Mouse (Mus musculus): Measurements from ENCODE around the gene Clec4n. TPM values are rescaled to one million over a fixed set of nuclear protein-coding genes. Genes with fewer than 3 reads are reported as not detected.

Gene Clec4n
- 5.1 TPM for polyA plus RNA-seq (2014; fragmentation: Illumina TruSeq; extraction: RNeasy Lipid Tissue Mini Kit (QIAGEN cat#74804); ENCODE audit: low read depth, low replicate concordance)

DNA sequence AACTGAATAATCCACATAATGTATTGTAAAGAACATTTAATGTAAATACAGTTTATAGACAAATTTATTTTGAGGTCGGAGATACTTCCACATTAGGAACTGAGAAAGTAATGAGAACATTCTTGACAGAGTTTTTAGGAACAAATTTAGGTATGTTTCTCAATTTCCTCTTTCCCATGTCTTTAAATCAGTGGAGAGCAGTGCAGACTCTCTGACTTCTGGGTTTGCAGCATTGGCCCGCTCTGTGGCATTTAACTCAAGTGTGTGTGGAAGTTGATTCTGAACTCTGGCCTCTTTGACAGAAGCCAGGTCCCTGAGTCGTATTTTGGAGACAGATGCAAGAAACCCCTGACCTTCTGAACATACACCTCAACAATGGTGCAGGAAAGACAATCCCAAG lies at the start of gene Clec4n:
TSS of gene Clec4n (plus strand) at position 200 of the 400 bp plus-strand sequence.

DNA sequence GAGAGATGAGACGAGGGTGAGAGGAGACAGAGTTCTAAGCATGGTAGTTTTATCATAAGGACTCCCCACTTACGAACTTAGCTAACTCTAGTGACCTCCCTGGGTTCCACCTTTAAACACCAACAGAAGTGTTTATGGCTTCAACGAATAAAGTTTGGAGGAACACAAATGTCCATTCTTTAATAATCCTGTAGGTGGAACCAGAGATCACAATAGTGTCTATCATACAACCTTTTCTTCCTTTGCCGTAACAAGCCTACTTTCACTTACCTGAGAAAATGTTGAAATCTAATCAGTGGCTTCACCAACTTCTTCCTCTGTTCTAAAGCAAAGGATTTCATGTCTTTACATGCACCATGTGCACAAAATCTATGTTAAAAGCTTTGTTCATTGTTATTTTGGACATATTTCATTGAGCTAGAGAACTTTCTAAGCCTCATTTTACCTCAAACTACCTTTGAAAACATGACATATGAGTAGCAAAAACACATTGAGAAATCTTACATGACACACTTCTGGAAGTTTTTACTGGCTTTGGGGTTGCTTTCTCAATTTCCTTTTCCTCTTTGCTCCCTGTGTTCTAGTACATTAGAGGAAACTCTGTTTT lies 32.0 kb downstream of the Clec4n start, which contains the start of gene Clec4d:
TSS of gene Clec4d (plus strand) at position 557 of the 607 bp plus-strand sequence.

DNA sequence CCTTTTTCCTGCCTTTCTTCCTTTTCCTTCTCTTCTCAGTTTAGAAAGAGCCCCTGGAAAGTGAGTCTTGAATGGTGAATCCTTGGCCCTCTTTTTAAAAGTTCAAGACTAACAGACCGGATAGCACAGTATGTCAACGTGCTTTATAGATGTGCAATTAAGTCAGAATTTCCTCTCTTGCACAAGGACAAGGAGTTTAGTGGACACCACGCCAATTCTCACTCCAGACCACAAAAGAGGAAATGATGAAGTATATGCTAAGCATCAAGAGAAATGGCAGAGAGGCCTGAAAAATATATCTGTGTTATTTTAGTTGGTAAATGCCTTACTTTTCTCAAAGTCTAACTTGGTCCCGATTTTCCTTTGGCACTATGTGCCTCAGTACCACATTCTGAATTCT lies 60.1 kb downstream of the Clec4n start, which contains the start of gene Clec4e:
TSS of gene Clec4e (minus strand) at position 118 of the 400 bp plus-strand sequence.

Other genes starting within 250 kb of the Clec4n start
- not detected for gene Clec4a4, start 239.5 kb upstream of the Clec4n start, polyA plus RNA-seq (2014; fragmentation: Illumina TruSeq; extraction: RNeasy Lipid Tissue Mini Kit (QIAGEN cat#74804); ENCODE audit: low read depth, low replicate concordance)
- gene Clec4b1, start 179.9 kb upstream of the Clec4n start, polyA plus RNA-seq (2014; fragmentation: Illumina TruSeq; extraction: RNeasy Lipid Tissue Mini Kit (QIAGEN cat#74804); ENCODE audit: low read depth, low replicate concordance), result 0.69 TPM
- gene Clec4a2, start 123.4 kb upstream of the Clec4n start, polyA plus RNA-seq (2014; fragmentation: Illumina TruSeq; extraction: RNeasy Lipid Tissue Mini Kit (QIAGEN cat#74804); ENCODE audit: low read depth, low replicate concordance), result 5.1 TPM
- gene Clec4b2, start 57.0 kb upstream of the Clec4n start, polyA plus RNA-seq (2014; fragmentation: Illumina TruSeq; extraction: RNeasy Lipid Tissue Mini Kit (QIAGEN cat#74804); ENCODE audit: low read depth, low replicate concordance), result not detected
- not detected for gene Clec4d, start 32.3 kb downstream of the Clec4n start, polyA plus RNA-seq (2014; fragmentation: Illumina TruSeq; extraction: RNeasy Lipid Tissue Mini Kit (QIAGEN cat#74804); ENCODE audit: low read depth, low replicate concordance)
- gene Clec4e, start 60.0 kb downstream of the Clec4n start, polyA plus RNA-seq (2014; fragmentation: Illumina TruSeq; extraction: RNeasy Lipid Tissue Mini Kit (QIAGEN cat#74804); ENCODE audit: low read depth, low replicate concordance), result 1.2 TPM
- gene Vmn2r19, start 78.5 kb downstream of the Clec4n start, polyA plus RNA-seq (2014; fragmentation: Illumina TruSeq; extraction: RNeasy Lipid Tissue Mini Kit (QIAGEN cat#74804); ENCODE audit: low read depth, low replicate concordance), result not detected
- gene Vmn2r20, start 188.3 kb downstream of the Clec4n start, polyA plus RNA-seq (2014; fragmentation: Illumina TruSeq; extraction: RNeasy Lipid Tissue Mini Kit (QIAGEN cat#74804); ENCODE audit: low read depth, low replicate concordance), result not detected

Measured in liver, adult 10 weeks (tissue).